Mouse (Mus musculus) intestine, postnatal 0 days (tissue): ENCODE results near the gene Pml. TPM values are rescaled to one million over a fixed set of nuclear protein-coding genes. Genes with fewer than 3 reads are reported as not detected.

Experiments
- ATAC-seq: fragments of 200-750 bp; cut with Nextera tagmentation; 2 replicates; pipeline ENCODE4 v1.8.0; 2017; ENCODE audit warnings: mild to moderate bottlenecking, moderate TSS enrichment, moderate library complexity
- H3K27ac ChIP-seq: fragments of 300-500 bp; sonication (generic); 2 replicates; pipeline ENCODE4 v1.5.1; 2014; ENCODE audit warnings: mild to moderate bottlenecking, low read depth, low read length, moderate library complexity
- H3K27me3 ChIP-seq: fragments of 300-500 bp; sonication (generic); replicated peaks from 2 replicates; pipeline ENCODE4 v1.6.1; 2014; ENCODE audit warnings: low read length, mixed read lengths; ENCODE audit not compliant: control insufficient read depth, insufficient read depth
- H3K36me3 ChIP-seq: fragments of 300-500 bp; sonication (generic); 2 replicates; pipeline ENCODE4 v1.6.1; 2014; ENCODE audit warnings: mild to moderate bottlenecking, moderate library complexity; ENCODE audit not compliant: control insufficient read depth, insufficient read depth
- H3K4me1 ChIP-seq: fragments of 300-500 bp; sonication (generic); replicated peaks from 2 replicates; pipeline ENCODE4 v1.6.1; 2014; ENCODE audit warnings: antibody characterized with exemption, low read length, mixed read lengths; ENCODE audit not compliant: control insufficient read depth, insufficient read depth
- H3K4me2 ChIP-seq: fragments of 300-500 bp; sonication (generic); replicated peaks from 2 replicates; pipeline ENCODE4 v1.6.1; 2014; ENCODE audit warnings: low read depth, mild to moderate bottlenecking, moderate library complexity
- H3K4me3 ChIP-seq: fragments of 300-500 bp; sonication (generic); 2 replicates; pipeline ENCODE4 v1.5.1; 2014; ENCODE audit warnings: low read depth, low read length
- H3K9ac ChIP-seq: fragments of 300-500 bp; sonication (generic); 2 replicates; pipeline ENCODE4 v1.6.1; 2014; ENCODE audit warnings: mild to moderate bottlenecking, low read depth, low read length
- H3K9me3 ChIP-seq: fragments of 300-500 bp; sonication (generic); 2 replicates; pipeline ENCODE4 v1.6.1; 2016; ENCODE audit warnings: mixed run types; ENCODE audit not compliant: control insufficient read depth
- CTCF ChIP-seq: sonication (generic); IDR thresholded peaks from 2 replicates; pipeline ENCODE4 v1.5.1; 2016; ENCODE audit warnings: low read depth, mild to moderate bottlenecking, control low read depth, antibody characterized with exemption, moderate library complexity
- WGBS: fragments of 180-500 bp; shearing (Covaris S2); extraction: QIAGEN DNeasy Blood & Tissue Kit; methylation state at CpG from one replicate; pipeline ENCODE4 v1.1.7; 2014; 5-methylcytosine and 5-hydroxymethylcytosine counted together
- polyA plus RNA-seq: library from polyadenylated mRNA; unstranded; fragments of >200 nt; fragmentation: Nextera tagmentation; extraction: Ambion mirVana; gene quantifications from 2 replicates; pipeline ENCODE4 v1.2.1, GENCODE M21; 2015

Gene Pml
- polyA plus RNA-seq, 1 experiment from 2014 or later, result 5.3 TPM

GRCm38 (mm10) chr9:58247064-58247759 lies 2.4 kb downstream of the Pml start:
- Histone ChIP-seq H3K4me2 (peak overlapping the region; percentile 84), H3K27ac (no peak overlapping the region), H3K4me1 (no peaks in the 10 kb centered on the region; the same call in 1 of the 2 replicates), H3K9ac (no peak overlapping the region), H3K9me3 (no peaks in the 10 kb centered on the region), H3K4me3 (peak overlapping the region; percentile 21; the same call in 1 of the 2 replicates), H3K27me3 (no peaks in the 10 kb centered on the region), H3K36me3 (no peaks in the 10 kb centered on the region)
- TF ChIP-seq CTCF, result peak; percentile 92
- peak; percentile 55; the same call in 1 of the 2 replicates for ATAC-seq
- WGBS, result 13% methylated on average over 25 of the region's 25 CpGs

DNA sequence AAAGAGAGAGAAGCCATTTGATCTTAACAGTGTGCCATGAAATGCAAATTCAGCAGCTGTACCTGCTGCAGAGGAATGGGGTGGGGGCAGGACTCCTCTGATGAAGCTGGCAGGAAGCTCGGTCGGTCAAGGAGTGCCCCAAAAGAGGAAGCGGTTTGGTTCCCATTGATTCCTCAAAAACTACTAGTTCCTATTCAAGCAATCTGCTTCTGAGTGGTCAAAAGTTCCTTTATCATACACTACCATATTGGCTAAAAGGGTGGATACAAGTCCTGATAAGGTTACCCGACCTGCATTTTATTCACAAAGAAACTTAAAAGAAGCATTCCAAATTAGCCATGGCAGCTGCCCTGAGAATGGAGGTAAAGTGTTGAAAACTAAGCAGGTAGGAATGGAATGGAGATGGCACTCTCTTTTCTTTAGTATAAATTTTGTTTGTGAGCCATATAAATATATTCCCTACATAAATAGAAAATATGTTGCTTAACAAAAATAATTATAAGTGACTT lies 3.4 kb downstream of the Pml start:
- Histone ChIP-seq H3K36me3 (no peaks in the 10 kb centered on the region), H3K9ac (no peak overlapping the region), H3K27ac (no peak overlapping the region), H3K4me2 (no peak overlapping the region), H3K4me1 (no peaks in the 10 kb centered on the region; the same call in 1 of the 2 replicates), H3K9me3 (no peaks in the 10 kb centered on the region), H3K27me3 (no peaks in the 10 kb centered on the region), H3K4me3 (no peak overlapping the region)
- no peak for TF ChIP-seq CTCF
- 78% methylated on average over 4 of the region's 4 CpGs for WGBS
- ATAC-seq, result no peak

DNA sequence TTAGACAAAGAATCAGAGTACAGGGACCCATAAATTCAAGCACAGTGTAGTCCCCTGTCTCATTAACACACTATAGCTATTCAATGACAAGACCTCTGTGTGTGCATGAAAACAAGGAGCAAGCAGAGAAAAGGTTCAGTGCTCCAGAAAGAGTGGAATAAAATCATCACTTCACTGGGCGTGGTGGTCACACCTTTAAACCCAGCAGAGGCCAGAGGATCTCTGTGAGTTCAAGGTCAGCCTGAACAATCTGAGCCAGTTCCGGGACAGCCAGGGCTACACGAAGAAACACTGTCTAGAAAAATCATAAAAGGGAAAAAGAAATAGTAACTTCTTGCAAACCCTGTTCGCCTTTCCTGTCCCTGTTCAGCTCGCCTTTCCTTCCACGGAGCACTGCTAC lies 5.9 kb downstream of the Pml start:
- Histone ChIP-seq H3K9ac (no peak overlapping the region), H3K36me3 (peaks cover 6% of the 10 kb centered on the region; the same call in 1 of the 2 replicates), H3K4me2 (no peak overlapping the region), H3K27me3 (no peaks in the 10 kb centered on the region), H3K4me3 (no peak overlapping the region), H3K4me1 (no peaks in the 10 kb centered on the region; the same call in 1 of the 2 replicates), H3K9me3 (no peaks in the 10 kb centered on the region), H3K27ac (peak overlapping the region; percentile 35; the same call in 1 of the 2 replicates)
- 53% methylated on average over 6 of the region's 6 CpGs for WGBS
- ATAC-seq, result no peak
- no peak for TF ChIP-seq CTCF

GRCm38 (mm10) chr9:58242696-58243095 lies 6.9 kb downstream of the Pml start:
- 65% methylated on average over 5 of the region's 5 CpGs for WGBS

DNA sequence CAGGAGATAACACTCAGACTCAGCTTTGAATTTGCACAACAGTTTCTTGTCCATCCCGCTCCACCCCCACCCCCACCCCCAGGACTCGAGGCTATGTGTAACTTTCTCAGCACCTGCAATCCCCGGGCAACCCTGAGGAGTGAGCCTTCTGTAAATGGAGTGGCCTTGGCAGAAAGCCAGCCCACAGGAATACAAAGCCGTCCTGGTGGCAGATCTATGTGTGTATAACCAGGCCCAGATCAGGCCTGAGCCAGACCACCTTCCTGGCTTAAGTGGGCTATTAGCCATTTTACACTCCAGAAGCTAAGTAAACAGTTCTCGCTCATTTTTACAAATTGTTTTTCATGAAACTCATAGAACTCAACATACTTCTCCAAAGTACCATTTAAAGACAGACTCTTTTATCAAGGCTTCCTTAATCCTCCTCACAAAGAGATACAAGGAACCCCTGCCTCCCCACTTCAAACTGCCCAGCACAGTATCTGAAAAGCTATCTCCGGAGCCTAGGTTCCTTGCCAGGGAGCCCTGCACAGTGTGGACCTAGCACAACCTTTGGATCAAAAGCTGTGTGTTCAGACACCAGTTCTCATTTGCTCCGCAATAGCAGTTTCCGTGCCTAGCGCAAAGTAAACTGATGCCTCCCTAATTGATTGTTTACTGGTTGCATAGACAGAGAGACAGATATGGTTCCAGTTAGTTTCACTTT lies 7.7 kb downstream of the Pml start:
- no peaks in the 10 kb centered on the region; the same call in 1 of the 2 replicates for H3K4me1 ChIP-seq
- 28% methylated on average over 9 of the region's 9 CpGs for WGBS
- no peaks in the 10 kb centered on the region for H3K27me3 ChIP-seq
- H3K4me2 ChIP-seq, result peak overlapping the region; percentile 6; the same call in 1 of the 2 replicates
- TF ChIP-seq CTCF, result no peak
- peak; percentile 43; the same call in 1 of the 2 replicates for ATAC-seq
- peaks cover 6% of the 10 kb centered on the region; the same call in 1 of the 2 replicates for H3K36me3 ChIP-seq
- H3K9me3 ChIP-seq, result no peaks in the 10 kb centered on the region
- no peak overlapping the region for H3K4me3 ChIP-seq
- H3K9ac ChIP-seq, result no peak overlapping the region
- no peak overlapping the region for H3K27ac ChIP-seq

More at GRCm38 (mm10) chr9:58242696-58243095, 6.9 kb downstream of the Pml start:
- H3K27me3 ChIP-seq, result no peaks in the 10 kb centered on the region
- peak overlapping the region; percentile 6; the same call in 1 of the 2 replicates for H3K4me2 ChIP-seq
- H3K27ac ChIP-seq, result no peak overlapping the region
- H3K4me3 ChIP-seq, result no peak overlapping the region
- TF ChIP-seq CTCF, result no peak
- no peak for ATAC-seq
- no peak overlapping the region for H3K9ac ChIP-seq
- H3K9me3 ChIP-seq, result no peaks in the 10 kb centered on the region
- H3K4me1 ChIP-seq, result no peaks in the 10 kb centered on the region; the same call in 1 of the 2 replicates
- peaks cover 6% of the 10 kb centered on the region; the same call in 1 of the 2 replicates for H3K36me3 ChIP-seq

- TF ChIP-seq CTCF, result no peak
- ATAC-seq, result no peak
Measured at GRCm38 (mm10) chr9:58234502-58235015, 15.0 kb downstream of the Pml start.

More at GRCm38 (mm10) chr9:58234502-58235015, 15.0 kb downstream of the Pml start:
- H3K4me3 ChIP-seq, result no peak overlapping the region
- H3K9ac ChIP-seq, result no peak overlapping the region
- no peak overlapping the region for H3K27ac ChIP-seq
- H3K36me3 ChIP-seq, result peaks cover 47% of the 10 kb centered on the region
- 0 out of 2 replicates have a peak, but pooled peaks cover 6% of the 10 kb centered on the region for H3K4me1 ChIP-seq
- 98% methylated on average over 28 of the region's 28 CpGs for WGBS
- H3K9me3 ChIP-seq, result no peaks in the 10 kb centered on the region
- no peaks in the 10 kb centered on the region for H3K27me3 ChIP-seq
- H3K4me2 ChIP-seq, result no peak overlapping the region
